Mouse (Mus musculus) erythroblast, embryonic 14.5 days (primary cell): Measurements from ENCODE around the gene Immp2l.

Experiments
- GATA1 ChIP-seq: IDR thresholded peaks from 2 replicates; pipeline ENCODE4 v1.6.1; 2012; ENCODE audit warnings: low read length, inconsistent platforms, mixed read lengths
- TAL1 ChIP-seq: IDR thresholded peaks from 3 replicates; pipeline ENCODE4 v1.6.1; 2012; ENCODE audit warnings: low read length, inconsistent platforms, mixed read lengths

DNA sequence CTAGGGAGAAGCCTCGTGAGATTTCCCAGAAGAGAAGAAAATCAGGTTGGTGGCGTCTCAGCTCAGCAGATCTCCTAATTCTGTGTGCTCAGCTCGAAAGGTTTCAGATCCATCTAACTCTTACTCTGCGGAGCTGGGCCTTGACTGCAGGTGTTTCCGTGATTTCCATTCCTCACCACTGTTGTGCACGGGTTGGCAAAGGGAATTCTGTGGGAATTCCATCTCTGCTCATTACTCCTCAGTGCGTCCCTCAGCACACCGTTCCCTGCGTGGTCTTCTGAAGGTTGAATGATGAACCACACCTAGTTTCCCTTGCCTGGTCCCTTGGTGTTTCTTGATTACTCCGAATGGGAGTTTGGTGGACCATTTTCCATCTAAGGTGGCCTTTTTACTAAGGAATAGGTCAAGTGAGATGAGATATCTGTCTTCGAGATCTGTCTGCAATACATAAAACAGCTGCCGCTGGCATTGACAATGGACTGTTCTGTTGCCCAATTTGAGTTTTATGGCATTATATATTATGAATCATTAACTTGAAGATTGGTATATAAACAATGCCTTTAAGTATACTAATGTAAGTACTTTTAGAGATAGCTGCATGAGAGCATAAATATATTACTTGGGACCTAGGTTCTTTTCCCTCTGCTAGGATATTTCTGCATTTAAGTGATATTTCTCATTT, 23.3 kb downstream of the Immp2l start:
- TF ChIP-seq GATA1 (no peak), TAL1 (no peak)
